Mouse (Mus musculus): ENCODE results near the gene Gadd45g.

- TF ChIP-seq MAX (IDR thresholded peaks at IDR 0.05; ENCODE audit: low read depth) (no peak), TCF3 (IDR thresholded peaks at IDR 0.05; ENCODE audit: insufficient read length, low read depth) (no peak), POLR2A (IDR thresholded peaks at IDR 0.05; ENCODE audit: insufficient read length, low read depth) (no peak), E2F4 (IDR thresholded peaks at IDR 0.05; ENCODE audit: insufficient read depth) (no peak), POLR2AphosphoS2 (IDR thresholded peaks at IDR 0.05; ENCODE audit: insufficient read length, low read depth) (no peak), USF1 (IDR thresholded peaks at IDR 0.05; ENCODE audit: low read depth) (no peak), MYOG (IDR thresholded peaks at IDR 0.05; ENCODE audit: control insufficient read depth in 1 of 3, insufficient read depth in 1 of 3, insufficient read length in 2 of 3, low read depth in 2 of 3) (no peak), CEBPB (IDR thresholded peaks at IDR 0.05; ENCODE audit: insufficient read depth, poor library complexity, severe bottlenecking) (no peak), TCF12 (IDR thresholded peaks at IDR 0.05; ENCODE audit: insufficient read depth, poor library complexity, severe bottlenecking) (no peak), MYOD1 (IDR thresholded peaks at IDR 0.05; ENCODE audit: control insufficient read depth in 1 of 3, insufficient read length in 2 of 3, low read depth in 2 of 3) (no peak), SRF (IDR thresholded peaks at IDR 0.05; ENCODE audit: control insufficient read depth, insufficient read length, low read depth) (no peak)
Measured at GRCm38 (mm10) chr13:51884250-51884649, 37.8 kb downstream of the Gadd45g start.

Data from myocyte (in vitro differentiated cells).